Mouse (Mus musculus): Measurements from ENCODE around the gene 4931414P19Rik.

4931414P19Rik gene

GRCm38 (mm10) chr14:54560527-54561242 is 45.1 kb downstream of the 4931414P19Rik start:
- ChIA-PET POLR2A (interaction anchor here in 2 of 4 experiments (1.3 to 67.6 kb wide), 6 partner anchors 2 to 44 kb away, joined by 3 to 2028 read pairs (median 18); partner anchors contain the start of genes 4931414P19Rik (in 1 of the 2), Ajuba (in 1 of the 2), Haus4 (in 1 of the 2) and Prmt5 (in 1 of the 2)), CTCF (interaction anchor here in 1 of 4 experiments (0.9 to 2.1 kb wide), 2 partner anchors 32 to 90 kb away, joined by 3 to 5 read pairs; no protein-coding TSS in a partner anchor)

DNA sequence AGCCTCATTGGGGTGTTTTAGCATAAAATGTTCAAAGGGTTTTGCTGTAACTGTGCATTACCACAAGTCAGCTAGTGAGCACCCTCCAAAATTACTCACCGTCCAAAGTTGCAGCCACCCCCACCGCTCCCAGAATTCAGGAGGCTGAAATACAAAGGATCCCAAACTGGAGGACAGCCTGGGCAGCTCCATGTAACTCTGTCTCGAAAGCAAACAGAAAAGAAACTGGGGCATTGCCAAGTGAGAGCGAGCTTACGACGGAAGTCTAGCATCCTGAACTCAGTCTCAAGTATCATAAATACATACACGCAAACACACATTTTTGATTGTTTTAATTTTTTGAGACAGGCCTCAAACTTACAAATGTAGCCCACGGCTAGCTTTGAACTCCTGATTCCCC is 48.5 kb downstream of the 4931414P19Rik start:
- CTCF ChIA-PET: interaction anchor here in 1 of 4 experiments (0.7 kb wide), 1 partner anchor 330 kb away, joined by 8 read pairs; no protein-coding TSS in a partner anchor
- POLR2A ChIA-PET: interaction anchor here in 2 of 4 experiments (0.5 to 49.3 kb wide), 4 partner anchors 12 to 37 kb away, joined by 3 to 2028 read pairs (median 6); partner anchors contain the start of genes 4931414P19Rik (in 1 of the 2), Ajuba (in 1 of the 2), Psmb11 (in 1 of the 2) and Psmb5 (in 1 of the 2)

DNA sequence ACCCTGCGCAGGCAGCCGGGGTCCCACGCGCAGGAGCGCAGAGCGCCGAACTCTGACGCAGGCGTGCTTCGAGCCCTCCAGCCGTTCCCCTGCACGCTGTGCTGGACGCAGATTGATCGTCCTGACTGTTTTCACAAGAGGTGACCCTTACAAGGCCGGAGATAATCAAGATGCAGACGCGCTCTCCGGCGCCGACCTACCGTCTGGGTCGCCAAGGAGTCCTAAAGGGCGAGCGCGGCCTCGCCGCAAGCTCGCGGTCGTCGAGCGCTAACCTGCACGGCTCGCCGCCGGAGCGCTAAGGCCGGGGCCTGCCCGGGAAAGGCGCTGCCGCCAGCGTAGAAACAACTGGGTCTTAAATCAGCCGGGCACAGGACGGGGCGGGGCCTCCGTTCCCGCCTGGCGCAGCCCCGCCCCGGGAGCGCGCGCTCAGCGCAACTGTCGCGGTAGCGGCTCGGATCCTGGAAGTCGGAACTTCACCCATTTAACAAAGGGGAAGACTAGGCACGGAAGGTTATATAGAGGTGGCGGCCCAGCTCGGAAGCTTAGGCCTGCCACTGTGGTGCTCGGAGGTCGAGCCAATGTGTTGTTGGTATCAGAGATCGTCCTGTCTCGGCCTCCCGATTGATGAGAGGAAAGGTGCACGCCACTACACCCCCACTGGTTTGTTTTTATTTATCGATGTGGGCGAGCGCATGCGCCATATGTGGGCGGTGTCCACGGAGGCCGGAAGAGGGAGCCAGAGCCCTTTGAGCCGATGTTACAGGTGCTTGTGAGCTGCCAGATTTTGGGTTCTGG is 51.6 kb downstream of the 4931414P19Rik start, which contains the start of gene Haus4:
Gene Haus4, minus strand, starts transcription at position 642 of the 795 bp plus-strand sequence.
- ChIA-PET CTCF (interaction anchor here (0.5 to 3.2 kb wide), 56 partner anchors 10 to 461 kb away, joined by 3 to 16 read pairs (median 4); partner anchors contain the start of genes Ajuba (in 2 of the 4), Cdh24 (in 2 of the 4), 4931414P19Rik (in 1 of the 4) and Psmb5 (in 1 of the 4)), POLR2A (interaction anchor here (0.6 to 49.3 kb wide), 76 partner anchors 8 to 319 kb away, joined by 3 to 2028 read pairs (median 4); partner anchors contain the start of genes 1700123O20Rik (in 2 of the 4), 4931414P19Rik (in 2 of the 4), Ajuba (in 2 of the 4) and Cdh24 (in 2 of the 4))

GRCm38 (mm10) chr14:54553454-54553974 is 52.3 kb downstream of the 4931414P19Rik start:
- ChIA-PET CTCF (interaction anchor here (0.6 to 3.2 kb wide), 18 partner anchors 16 to 461 kb away, joined by 3 to 10 read pairs (median 5); partner anchors contain the start of gene Ajuba (in 1 of the 4)), POLR2A (interaction anchor here (0.6 to 49.3 kb wide), 46 partner anchors 9 to 1410 kb away, joined by 3 to 2028 read pairs (median 6); partner anchors contain the start of genes Ajuba (in 2 of the 4), Prmt5 (in 2 of the 4), Psmb5 (in 2 of the 4) and 4931414P19Rik (in 1 of the 4))

DNA sequence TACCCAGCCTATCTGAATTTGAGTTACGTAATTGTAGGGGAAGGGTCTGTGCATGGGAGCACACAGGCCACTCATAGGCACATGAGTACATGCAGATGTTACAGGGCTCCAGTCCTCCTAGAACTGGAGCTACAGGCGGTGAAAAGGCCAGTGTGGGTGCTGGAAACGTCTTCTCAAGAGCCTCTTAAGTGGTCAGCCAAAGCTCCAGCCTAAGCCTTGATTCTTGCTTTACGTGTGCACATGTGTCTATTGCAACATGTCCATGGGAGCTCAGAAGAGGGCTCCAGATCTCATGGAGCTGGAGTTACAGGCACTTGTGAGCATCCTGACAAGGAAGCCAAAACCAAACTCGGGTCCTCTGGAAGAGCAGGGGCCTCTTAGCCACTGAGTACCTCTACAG is 61.1 kb downstream of the 4931414P19Rik start:
- POLR2A ChIA-PET: interaction anchor here in 2 of 4 experiments (0.8 to 49.3 kb wide), 3 partner anchors 9 to 49 kb away, joined by 3 to 2028 read pairs (median 16); partner anchors contain the start of genes Haus4 (in 2 of the 2), 4931414P19Rik (in 1 of the 2), Ajuba (in 1 of the 2) and Psmb11 (in 1 of the 2)
- CTCF ChIA-PET: interaction anchor here in 1 of 4 experiments (1.8 kb wide), 1 partner anchor 16 kb away, joined by 6 read pairs; no protein-coding TSS in a partner anchor

GRCm38 (mm10) chr14:54540771-54541170 is 65.0 kb downstream of the 4931414P19Rik start:
- POLR2A ChIA-PET: interaction anchor here in 3 of 4 experiments (0.6 to 49.3 kb wide), 11 partner anchors 9 to 123 kb away, joined by 3 to 2028 read pairs (median 5); partner anchors contain the start of genes Haus4 (in 2 of the 3), 4931414P19Rik (in 1 of the 3), Ajuba (in 1 of the 3) and Prmt5 (in 1 of the 3)

GRCm38 (mm10) chr14:54538580-54538979 is 67.2 kb downstream of the 4931414P19Rik start:
- CTCF ChIA-PET: interaction anchor here (0.6 to 1.8 kb wide), 12 partner anchors 9 to 1204 kb away, joined by 3 to 34 read pairs (median 8); no protein-coding TSS in a partner anchor
- POLR2A ChIA-PET: interaction anchor here in 1 of 4 experiments (0.9 to 49.3 kb wide), 3 partner anchors 9 to 55 kb away, joined by 4 to 2028 read pairs (median 6); partner anchors contain the start of genes 4931414P19Rik, Ajuba, Psmb11 and Psmb5

More at GRCm38 (mm10) chr14:54540771-54541170, 65.0 kb downstream of the 4931414P19Rik start:
- CTCF ChIA-PET: interaction anchor here in 3 of 4 experiments (0.7 to 2.9 kb wide), 6 partner anchors 11 to 54 kb away, joined by 3 to 20 read pairs (median 4); no protein-coding TSS in a partner anchor
